Mouse (Mus musculus) liver, postnatal 0 days (tissue): ENCODE data around the gene Pole4.

Experiments
- CTCF ChIP-seq: sonication (generic); IDR thresholded peaks from 2 replicates; pipeline ENCODE4 v1.5.1; 2016; ENCODE audit warnings: antibody characterized with exemption, low read depth
- EP300 ChIP-seq: IDR thresholded peaks from 2 replicates; pipeline ENCODE4 v1.6.1; 2016; ENCODE audit warnings: antibody characterized with exemption, low read depth, mild to moderate bottlenecking

- TF ChIP-seq CTCF = no peak
- TF ChIP-seq EP300 = no peak
Measured at GRCm38 (mm10) chr6:82716126-82716525, 11.0 kb upstream of the Pole4 start.
